Mouse (Mus musculus): Measurements from ENCODE around the gene Gen1. TPM values are rescaled to one million over a fixed set of nuclear protein-coding genes. Genes with fewer than 3 reads are reported as not detected.

Gen1 gene
- polyA plus RNA-seq, 1 experiment from 2014 or later, result 18.2 TPM

GRCm38 (mm10) chr12:11216454-11216853 is 49.1 kb downstream of the Gen1 start:
- Histone ChIP-seq H3K4me2 (replicated peaks; ENCODE audit: low read depth, low read length) (no peak overlapping the region), H3K4me3 (ENCODE audit: low read length) (no peak overlapping the region), H3K27ac (ENCODE audit: low read depth, low read length) (no peak overlapping the region), H3K9ac (ENCODE audit: low read depth, low read length) (no peak overlapping the region), H3K4me1 (ENCODE audit: control insufficient read depth, insufficient read depth, low read length) (no peaks in the 10 kb centered on the region), H3K36me3 (ENCODE audit: control insufficient read depth, insufficient read depth, low read length) (no peaks in the 10 kb centered on the region), H3K9me3 (ENCODE audit: control insufficient read depth, low read length) (no peaks in the 10 kb centered on the region), H3K27me3 (ENCODE audit: control insufficient read depth, insufficient read depth, low read length) (no peaks in the 10 kb centered on the region)
- ATAC-seq (ENCODE audit: low FRiP score, low TSS enrichment), result no peak
- WGBS, result 79% methylated on average over 3 of the region's 3 CpGs

- Histone ChIP-seq H3K9ac (ENCODE audit: low read depth, low read length) (no peak overlapping the region), H3K27me3 (ENCODE audit: control insufficient read depth, insufficient read depth, low read length) (no peaks in the 10 kb centered on the region), H3K27ac (ENCODE audit: low read depth, low read length) (no peak overlapping the region), H3K4me3 (ENCODE audit: low read length) (no peak overlapping the region), H3K36me3 (ENCODE audit: control insufficient read depth, insufficient read depth, low read length) (no peaks in the 10 kb centered on the region), H3K4me2 (replicated peaks; ENCODE audit: low read depth, low read length) (no peak overlapping the region), H3K4me1 (ENCODE audit: control insufficient read depth, insufficient read depth, low read length) (no peaks in the 10 kb centered on the region), H3K9me3 (ENCODE audit: control insufficient read depth, low read length) (no peaks in the 10 kb centered on the region)
- 89% methylated on average over 2 of the region's 2 CpGs for WGBS
- no peak for ATAC-seq (ENCODE audit: low FRiP score, low TSS enrichment)
Measured at GRCm38 (mm10) chr12:11215555-11215954, 50.0 kb downstream of the Gen1 start.

- no peak for ATAC-seq (ENCODE audit: low FRiP score, low TSS enrichment)
- Histone ChIP-seq H3K36me3 (ENCODE audit: control insufficient read depth, insufficient read depth, low read length) (no peaks in the 10 kb centered on the region), H3K4me3 (ENCODE audit: low read length) (no peak overlapping the region), H3K9me3 (ENCODE audit: control insufficient read depth, low read length) (no peaks in the 10 kb centered on the region), H3K27ac (ENCODE audit: low read depth, low read length) (no peak overlapping the region), H3K27me3 (ENCODE audit: control insufficient read depth, insufficient read depth, low read length) (peaks cover 1% of the 10 kb centered on the region; the same call in 1 of the 2 replicates), H3K4me1 (ENCODE audit: control insufficient read depth, insufficient read depth, low read length) (no peaks in the 10 kb centered on the region), H3K9ac (ENCODE audit: low read depth, low read length) (no peak overlapping the region), H3K4me2 (replicated peaks; ENCODE audit: low read depth, low read length) (no peak overlapping the region)
Measured at GRCm38 (mm10) chr12:11214776-11215175, 50.8 kb downstream of the Gen1 start.

- Histone ChIP-seq H3K4me2 (replicated peaks; ENCODE audit: low read depth, low read length) (no peak overlapping the region), H3K36me3 (ENCODE audit: control insufficient read depth, insufficient read depth, low read length) (no peaks in the 10 kb centered on the region), H3K27ac (ENCODE audit: low read depth, low read length) (no peak overlapping the region), H3K4me3 (ENCODE audit: low read length) (no peak overlapping the region), H3K9ac (ENCODE audit: low read depth, low read length) (no peak overlapping the region), H3K4me1 (ENCODE audit: control insufficient read depth, insufficient read depth, low read length) (no peaks in the 10 kb centered on the region), H3K9me3 (ENCODE audit: control insufficient read depth, low read length) (no peaks in the 10 kb centered on the region), H3K27me3 (ENCODE audit: control insufficient read depth, insufficient read depth, low read length) (peaks cover 6% of the 10 kb centered on the region; the same call in 1 of the 2 replicates)
- no peak for ATAC-seq (ENCODE audit: low FRiP score, low TSS enrichment)
- 71% methylated on average over 1 of the region's 1 CpGs for WGBS
Measured at GRCm38 (mm10) chr12:11212881-11213280, 52.7 kb downstream of the Gen1 start.

- WGBS, result 39% methylated on average over 3 of the region's 3 CpGs
- no peak overlapping the region for H3K27ac ChIP-seq (ENCODE audit: low read depth, low read length)
- no peak overlapping the region for H3K4me2 ChIP-seq (replicated peaks; ENCODE audit: low read depth, low read length)
- no peak for ATAC-seq (ENCODE audit: low FRiP score, low TSS enrichment)
- H3K36me3 ChIP-seq (ENCODE audit: control insufficient read depth, insufficient read depth, low read length), result no peaks in the 10 kb centered on the region
- H3K4me3 ChIP-seq (ENCODE audit: low read length), result no peak overlapping the region
- peaks cover 6% of the 10 kb centered on the region; the same call in 1 of the 2 replicates for H3K27me3 ChIP-seq (ENCODE audit: control insufficient read depth, insufficient read depth, low read length)
- no peaks in the 10 kb centered on the region for H3K4me1 ChIP-seq (ENCODE audit: control insufficient read depth, insufficient read depth, low read length)
- H3K9me3 ChIP-seq (ENCODE audit: control insufficient read depth, low read length), result no peaks in the 10 kb centered on the region
- H3K9ac ChIP-seq (ENCODE audit: low read depth, low read length), result no peak overlapping the region
Measured at GRCm38 (mm10) chr12:11210361-11210760, 55.2 kb downstream of the Gen1 start.

GRCm38 (mm10) chr12:11209636-11210035 is 56.0 kb downstream of the Gen1 start:
- WGBS, result 28% methylated on average over 5 of the region's 5 CpGs
- H3K9ac ChIP-seq (ENCODE audit: low read depth, low read length), result no peak overlapping the region
- no peak overlapping the region for H3K4me2 ChIP-seq (replicated peaks; ENCODE audit: low read depth, low read length)
- no peaks in the 10 kb centered on the region for H3K36me3 ChIP-seq (ENCODE audit: control insufficient read depth, insufficient read depth, low read length)
- no peak overlapping the region for H3K4me3 ChIP-seq (ENCODE audit: low read length)
- no peak for ATAC-seq (ENCODE audit: low FRiP score, low TSS enrichment)
- H3K27me3 ChIP-seq (ENCODE audit: control insufficient read depth, insufficient read depth, low read length), result peaks cover 6% of the 10 kb centered on the region; the same call in 1 of the 2 replicates
- H3K27ac ChIP-seq (ENCODE audit: low read depth, low read length), result no peak overlapping the region
- no peaks in the 10 kb centered on the region for H3K4me1 ChIP-seq (ENCODE audit: control insufficient read depth, insufficient read depth, low read length)
- H3K9me3 ChIP-seq (ENCODE audit: control insufficient read depth, low read length), result no peaks in the 10 kb centered on the region

- no peak within 1 kb of the TSS for H3K27ac ChIP-seq (ENCODE audit: low read depth, low read length)
- ATAC-seq (ENCODE audit: low FRiP score, low TSS enrichment), result no peak
- 10% methylated on average over 5 of the region's 5 CpGs for WGBS
- no peak within 1 kb of the TSS for H3K4me2 ChIP-seq (replicated peaks; ENCODE audit: low read depth, low read length)
- H3K36me3 ChIP-seq (ENCODE audit: control insufficient read depth, insufficient read depth, low read length), result no peaks in the 10 kb centered on the region
- H3K9ac ChIP-seq (ENCODE audit: low read depth, low read length), result no peak within 1 kb of the TSS
- peaks cover 6% of the 10 kb centered on the region; the same call in 1 of the 2 replicates for H3K27me3 ChIP-seq (ENCODE audit: control insufficient read depth, insufficient read depth, low read length)
- no peaks in the 10 kb centered on the region for H3K9me3 ChIP-seq (ENCODE audit: control insufficient read depth, low read length)
- H3K4me1 ChIP-seq (ENCODE audit: control insufficient read depth, insufficient read depth, low read length), result no peaks in the 10 kb centered on the region
- no peak within 1 kb of the TSS for H3K4me3 ChIP-seq (ENCODE audit: low read length)
Measured at GRCm38 (mm10) chr12:11208872-11209271, 56.7 kb downstream of the Gen1 start, which contains the start of gene Msgn1. TSS of gene Msgn1 (minus strand) at chr12:11208972.

- ATAC-seq (ENCODE audit: low FRiP score, low TSS enrichment), result no peak
- no peak overlapping the region for H3K4me2 ChIP-seq (replicated peaks; ENCODE audit: low read depth, low read length)
- 62% methylated on average over 4 of the region's 4 CpGs for WGBS
- no peaks in the 10 kb centered on the region for H3K9me3 ChIP-seq (ENCODE audit: control insufficient read depth, low read length)
- H3K36me3 ChIP-seq (ENCODE audit: control insufficient read depth, insufficient read depth, low read length), result no peaks in the 10 kb centered on the region
- H3K4me1 ChIP-seq (ENCODE audit: control insufficient read depth, insufficient read depth, low read length), result no peaks in the 10 kb centered on the region
- peaks cover 6% of the 10 kb centered on the region; the same call in 1 of the 2 replicates for H3K27me3 ChIP-seq (ENCODE audit: control insufficient read depth, insufficient read depth, low read length)
- H3K27ac ChIP-seq (ENCODE audit: low read depth, low read length), result no peak overlapping the region
- no peak overlapping the region for H3K9ac ChIP-seq (ENCODE audit: low read depth, low read length)
- H3K4me3 ChIP-seq (ENCODE audit: low read length), result no peak overlapping the region
Measured at GRCm38 (mm10) chr12:11206321-11206720, 59.3 kb downstream of the Gen1 start.

GRCm38 (mm10) chr12:11203694-11204665 is 61.6 kb downstream of the Gen1 start:
- H3K9ac ChIP-seq (ENCODE audit: low read depth, low read length), result no peak overlapping the region
- no peaks in the 10 kb centered on the region for H3K4me1 ChIP-seq (ENCODE audit: control insufficient read depth, insufficient read depth, low read length)
- 0 out of 2 replicates have a peak, but pooled peaks cover 2% of the 10 kb centered on the region for H3K27me3 ChIP-seq (ENCODE audit: control insufficient read depth, insufficient read depth, low read length)
- no peaks in the 10 kb centered on the region for H3K9me3 ChIP-seq (ENCODE audit: control insufficient read depth, low read length)
- no peak overlapping the region for H3K4me3 ChIP-seq (ENCODE audit: low read length)
- no peaks in the 10 kb centered on the region for H3K36me3 ChIP-seq (ENCODE audit: control insufficient read depth, insufficient read depth, low read length)
- H3K4me2 ChIP-seq (replicated peaks; ENCODE audit: low read depth, low read length), result no peak overlapping the region
- no peak for ATAC-seq (ENCODE audit: low FRiP score, low TSS enrichment)
- 64% methylated on average over 18 of the region's 18 CpGs for WGBS
- H3K27ac ChIP-seq (ENCODE audit: low read depth, low read length), result peak overlapping the region; percentile 42; the same call in 1 of the 2 replicates

Measured in kidney, embryonic 14.5 days (tissue).